Mouse (Mus musculus) embryonic facial prominence, embryonic 12.5 days (tissue): ENCODE results near the gene Vav1. TPM values are rescaled to one million over a fixed set of nuclear protein-coding genes. Genes with fewer than 3 reads are reported as not detected.

ENCODE experiments used
- ATAC-seq: fragments of 200-750 bp; cut with Nextera tagmentation; 2 replicates; pipeline ENCODE4 v1.8.0; 2017; ENCODE audit not compliant: insufficient number of reproducible peaks, insufficient read depth, low FRiP score, low TSS enrichment
- H3K27ac ChIP-seq: fragments of 300-500 bp; sonication (generic); 2 replicates; pipeline ENCODE4 v1.5.1; 2016; ENCODE audit warnings: mild to moderate bottlenecking
- H3K27me3 ChIP-seq: fragments of 300-500 bp; sonication (generic); 2 replicates; pipeline ENCODE4 v1.6.1; 2016; ENCODE audit warnings: mild to moderate bottlenecking, moderate library complexity
- H3K36me3 ChIP-seq: fragments of 300-500 bp; sonication (generic); 2 replicates; pipeline ENCODE4 v1.6.1; 2016; ENCODE audit warnings: mild to moderate bottlenecking
- H3K4me1 ChIP-seq: fragments of 300-500 bp; sonication (generic); 2 replicates; pipeline ENCODE4 v1.6.1; 2016
- H3K4me2 ChIP-seq: fragments of 300-500 bp; sonication (generic); replicated peaks from 2 replicates; pipeline ENCODE4 v1.6.1; 2016; ENCODE audit warnings: mild to moderate bottlenecking, moderate library complexity
- H3K4me3 ChIP-seq: fragments of 300-500 bp; sonication (generic); 2 replicates; pipeline ENCODE4 v1.5.1; 2016; ENCODE audit warnings: mild to moderate bottlenecking
- H3K9ac ChIP-seq: fragments of 300-500 bp; sonication (generic); 2 replicates; pipeline ENCODE4 v1.6.1; 2016; ENCODE audit warnings: mild to moderate bottlenecking, moderate library complexity
- H3K9me3 ChIP-seq: fragments of 300-500 bp; sonication (generic); 2 replicates; pipeline ENCODE4 v1.6.1; 2016; ENCODE audit warnings: mild to moderate bottlenecking, moderate library complexity
- WGBS: fragments of 180-500 bp; shearing (Covaris S2); methylation state at CpG from one replicate; pipeline ENCODE4 v1.1.7; 2016; 5-methylcytosine and 5-hydroxymethylcytosine counted together
- polyA plus RNA-seq: library from polyadenylated mRNA; unstranded; fragments of >200 nt; fragmentation: Nextera tagmentation; extraction: Ambion mirVana; gene quantifications from 2 replicates; pipeline ENCODE4 v1.2.1, GENCODE M21; 2016

Gene Vav1
- polyA plus RNA-seq, 1 experiment from 2014 or later, result 2.1 TPM

DNA sequence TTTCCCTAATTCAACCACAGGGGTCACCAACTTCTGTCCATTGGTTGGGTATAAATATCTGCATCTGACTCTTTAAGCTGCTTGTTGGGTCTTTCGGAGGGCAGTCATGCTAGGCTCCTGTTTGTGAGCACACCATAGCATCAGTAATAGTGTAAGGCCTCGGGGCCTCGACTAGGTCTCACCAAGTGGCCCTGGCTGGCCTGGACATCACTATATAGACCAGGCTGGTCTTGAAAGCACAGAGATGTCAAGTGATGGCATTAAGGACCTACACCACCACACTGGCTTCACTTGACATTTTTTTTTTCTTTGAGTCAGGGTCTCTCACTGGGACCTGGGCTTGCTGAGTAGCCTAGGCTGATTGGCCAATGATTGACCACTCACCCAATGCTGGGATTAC is 20.7 kb upstream of the Vav1 start:
- WGBS, result 95% methylated on average over 3 of the region's 3 CpGs
- no peaks in the 10 kb centered on the region for H3K4me1 ChIP-seq
- no peaks in the 10 kb centered on the region for H3K9me3 ChIP-seq
- H3K36me3 ChIP-seq, result peaks cover 89% of the 10 kb centered on the region
- no peaks in the 10 kb centered on the region for H3K27me3 ChIP-seq
- no peak overlapping the region for H3K4me2 ChIP-seq
- no peak for ATAC-seq
- H3K9ac ChIP-seq, result no peak overlapping the region
- no peak overlapping the region for H3K4me3 ChIP-seq
- no peak overlapping the region for H3K27ac ChIP-seq

DNA sequence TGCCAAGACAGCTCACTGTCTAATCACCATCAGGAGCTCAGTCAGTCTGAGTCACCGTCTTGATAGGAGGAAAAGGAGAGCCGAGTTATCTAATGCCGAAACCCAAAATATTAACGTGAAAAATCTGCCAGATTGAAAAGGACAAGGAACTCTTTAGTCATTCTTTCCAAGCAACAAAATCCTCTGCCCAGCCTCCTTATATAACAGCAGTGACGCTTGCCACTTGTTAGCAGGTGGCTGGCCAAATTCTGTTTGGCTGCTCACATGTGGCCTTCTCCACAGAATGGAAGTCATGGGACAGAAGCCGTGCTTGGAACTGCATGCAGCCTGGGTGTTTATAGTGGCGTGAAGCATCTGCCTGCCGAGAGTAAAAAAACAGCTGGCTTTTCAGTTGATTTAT is 19.2 kb upstream of the Vav1 start:
- Histone ChIP-seq H3K36me3 (peaks cover 80% of the 10 kb centered on the region), H3K9me3 (no peaks in the 10 kb centered on the region), H3K4me1 (no peaks in the 10 kb centered on the region), H3K4me3 (no peak overlapping the region), H3K9ac (no peak overlapping the region), H3K4me2 (no peak overlapping the region), H3K27ac (no peak overlapping the region), H3K27me3 (no peaks in the 10 kb centered on the region)
- no peak for ATAC-seq
- 93% methylated on average over 8 of the region's 8 CpGs for WGBS

DNA sequence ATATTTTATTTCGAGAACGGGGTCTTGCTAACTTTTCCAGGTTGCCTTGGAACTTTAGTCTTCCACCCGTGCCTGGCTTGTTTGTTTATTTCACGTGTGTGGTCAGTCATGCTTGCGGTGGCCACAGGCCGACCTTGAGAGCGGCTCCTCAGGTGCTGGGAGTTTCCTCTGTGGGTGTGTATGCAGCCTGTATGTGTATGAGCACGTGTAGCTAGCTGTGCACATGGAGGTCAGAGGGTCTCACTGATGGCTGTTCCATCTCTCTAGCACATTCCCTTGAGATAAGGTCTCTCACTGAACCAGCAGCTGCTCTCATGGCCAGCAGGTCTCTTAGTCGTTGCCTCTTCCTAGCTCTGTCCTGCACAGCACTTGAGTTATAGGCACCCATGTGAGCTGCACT is 18.5 kb upstream of the Vav1 start:
- Histone ChIP-seq H3K9me3 (no peaks in the 10 kb centered on the region), H3K36me3 (peaks cover 74% of the 10 kb centered on the region), H3K27me3 (no peaks in the 10 kb centered on the region), H3K4me3 (no peak overlapping the region), H3K27ac (no peak overlapping the region), H3K9ac (no peak overlapping the region), H3K4me1 (0 out of 2 replicates have a peak, but pooled peaks cover 4% of the 10 kb centered on the region), H3K4me2 (no peak overlapping the region)
- no peak for ATAC-seq
- WGBS, result 91% methylated on average over 9 of the region's 9 CpGs

DNA sequence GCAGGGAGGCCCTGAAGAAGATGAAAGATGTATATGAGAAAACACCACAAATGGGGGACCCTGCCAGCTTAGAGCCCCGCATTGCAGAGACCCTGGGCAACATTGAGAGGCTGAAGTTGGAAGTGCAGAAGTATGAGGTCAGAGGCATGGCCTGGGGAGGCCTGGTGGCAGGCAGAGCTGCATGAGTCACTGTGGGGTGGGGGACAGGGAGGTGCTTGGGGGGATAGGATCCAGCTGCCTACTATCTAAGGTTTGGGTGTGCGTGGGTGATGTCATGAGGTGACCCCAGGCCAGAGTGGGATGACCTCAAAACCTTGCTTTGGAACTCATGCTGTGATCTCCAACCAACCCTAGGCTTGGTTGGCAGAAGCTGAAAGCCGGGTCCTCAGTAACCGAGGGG is 17.6 kb upstream of the Vav1 start:
- 89% methylated on average over 4 of the region's 4 CpGs for WGBS

DNA sequence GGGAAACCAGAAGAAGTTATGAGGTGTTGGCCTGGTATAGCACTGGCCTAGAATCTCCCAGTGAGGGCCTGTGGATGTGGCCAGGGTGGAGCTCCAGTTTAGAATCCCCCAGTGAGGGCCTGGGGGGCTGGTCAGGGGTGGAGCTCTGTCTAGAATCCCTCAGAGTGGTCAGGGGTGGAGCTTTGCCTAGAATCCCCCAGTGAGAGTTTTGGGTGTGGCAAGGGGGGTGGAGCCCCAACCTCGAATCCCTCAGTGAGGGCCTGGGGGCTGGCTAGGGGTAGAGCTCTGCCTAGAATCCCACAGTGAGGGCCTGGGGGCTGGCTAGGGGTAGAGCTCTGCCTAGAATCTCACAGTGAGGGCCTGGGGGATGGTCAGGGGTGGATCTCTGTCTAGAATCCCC is 17.1 kb upstream of the Vav1 start:
- Histone ChIP-seq H3K4me1 (0 out of 2 replicates have a peak, but pooled peaks cover 4% of the 10 kb centered on the region), H3K4me3 (no peak overlapping the region), H3K36me3 (peaks cover 61% of the 10 kb centered on the region), H3K4me2 (no peak overlapping the region), H3K27me3 (no peaks in the 10 kb centered on the region), H3K9me3 (no peaks in the 10 kb centered on the region), H3K9ac (no peak overlapping the region), H3K27ac (no peak overlapping the region)
- 47% methylated on average over 1 of the region's 1 CpGs for WGBS
- no peak for ATAC-seq

More for the DNA sequence above, 17.6 kb upstream of the Vav1 start:
- Histone ChIP-seq H3K27me3 (no peaks in the 10 kb centered on the region), H3K36me3 (peaks cover 66% of the 10 kb centered on the region), H3K9me3 (no peaks in the 10 kb centered on the region), H3K4me2 (no peak overlapping the region), H3K4me1 (0 out of 2 replicates have a peak, but pooled peaks cover 4% of the 10 kb centered on the region), H3K27ac (no peak overlapping the region), H3K9ac (no peak overlapping the region), H3K4me3 (no peak overlapping the region)
- ATAC-seq, result no peak

DNA sequence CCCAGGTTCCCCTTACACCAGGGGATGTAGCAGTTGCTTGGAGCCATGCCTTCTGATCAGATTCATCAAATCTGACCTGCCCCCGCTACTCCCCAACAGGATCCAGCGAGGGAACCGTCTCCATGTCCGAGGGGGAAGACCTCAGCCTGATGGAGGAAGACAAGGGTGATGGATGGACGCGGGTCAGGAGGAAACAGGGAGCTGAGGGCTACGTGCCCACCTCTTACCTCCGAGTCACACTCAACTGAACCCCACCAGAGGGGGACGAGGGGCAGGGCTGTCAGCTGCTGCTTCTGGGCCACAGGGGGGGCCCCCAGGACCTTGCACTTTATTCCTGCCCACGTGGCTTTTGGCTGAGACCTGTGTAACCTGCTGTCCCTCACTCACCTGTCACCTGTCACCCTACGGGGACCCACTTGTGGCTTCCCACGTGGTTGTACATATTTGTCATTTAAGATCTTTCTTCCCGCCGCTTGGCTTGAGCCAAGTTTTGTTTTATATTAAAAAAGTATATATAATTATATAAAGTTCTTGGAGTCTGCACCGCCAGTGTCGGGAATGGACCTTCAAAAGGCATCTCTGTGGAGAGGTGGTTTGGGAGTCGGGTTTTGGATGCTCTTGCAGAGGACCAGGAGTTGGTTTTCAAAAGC is 15.9 kb upstream of the Vav1 start:
- no peak overlapping the region for H3K27ac ChIP-seq
- WGBS, result 91% methylated on average over 17 of the region's 17 CpGs
- 0 out of 2 replicates have a peak, but pooled peaks cover 4% of the 10 kb centered on the region for H3K4me1 ChIP-seq
- peaks cover 50% of the 10 kb centered on the region for H3K36me3 ChIP-seq
- no peak overlapping the region for H3K4me2 ChIP-seq
- H3K9ac ChIP-seq, result no peak overlapping the region
- no peaks in the 10 kb centered on the region for H3K27me3 ChIP-seq
- no peak for ATAC-seq
- no peak overlapping the region for H3K4me3 ChIP-seq
- no peaks in the 10 kb centered on the region for H3K9me3 ChIP-seq

DNA sequence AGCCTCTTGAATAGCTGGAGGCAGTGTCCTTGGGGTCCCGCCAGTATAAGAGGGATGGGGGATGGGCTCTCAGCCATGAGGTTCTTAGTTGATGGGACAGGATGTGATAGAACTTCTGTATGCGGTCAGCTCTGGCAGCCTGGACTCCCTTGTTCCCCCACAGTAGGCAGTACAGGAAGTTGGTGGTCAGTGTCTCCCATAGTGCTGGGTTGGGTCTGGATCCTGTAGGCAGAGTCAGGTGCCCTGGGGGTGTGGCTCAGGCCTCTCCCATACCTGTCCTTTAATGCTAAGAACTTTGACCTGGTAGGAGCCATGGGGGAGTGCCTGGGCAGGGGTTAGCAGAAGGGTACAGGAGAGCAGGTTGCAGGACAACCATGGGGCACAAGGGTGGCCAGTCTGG is 14.7 kb upstream of the Vav1 start:
- no peak for ATAC-seq
- 80% methylated on average over 2 of the region's 2 CpGs for WGBS

DNA sequence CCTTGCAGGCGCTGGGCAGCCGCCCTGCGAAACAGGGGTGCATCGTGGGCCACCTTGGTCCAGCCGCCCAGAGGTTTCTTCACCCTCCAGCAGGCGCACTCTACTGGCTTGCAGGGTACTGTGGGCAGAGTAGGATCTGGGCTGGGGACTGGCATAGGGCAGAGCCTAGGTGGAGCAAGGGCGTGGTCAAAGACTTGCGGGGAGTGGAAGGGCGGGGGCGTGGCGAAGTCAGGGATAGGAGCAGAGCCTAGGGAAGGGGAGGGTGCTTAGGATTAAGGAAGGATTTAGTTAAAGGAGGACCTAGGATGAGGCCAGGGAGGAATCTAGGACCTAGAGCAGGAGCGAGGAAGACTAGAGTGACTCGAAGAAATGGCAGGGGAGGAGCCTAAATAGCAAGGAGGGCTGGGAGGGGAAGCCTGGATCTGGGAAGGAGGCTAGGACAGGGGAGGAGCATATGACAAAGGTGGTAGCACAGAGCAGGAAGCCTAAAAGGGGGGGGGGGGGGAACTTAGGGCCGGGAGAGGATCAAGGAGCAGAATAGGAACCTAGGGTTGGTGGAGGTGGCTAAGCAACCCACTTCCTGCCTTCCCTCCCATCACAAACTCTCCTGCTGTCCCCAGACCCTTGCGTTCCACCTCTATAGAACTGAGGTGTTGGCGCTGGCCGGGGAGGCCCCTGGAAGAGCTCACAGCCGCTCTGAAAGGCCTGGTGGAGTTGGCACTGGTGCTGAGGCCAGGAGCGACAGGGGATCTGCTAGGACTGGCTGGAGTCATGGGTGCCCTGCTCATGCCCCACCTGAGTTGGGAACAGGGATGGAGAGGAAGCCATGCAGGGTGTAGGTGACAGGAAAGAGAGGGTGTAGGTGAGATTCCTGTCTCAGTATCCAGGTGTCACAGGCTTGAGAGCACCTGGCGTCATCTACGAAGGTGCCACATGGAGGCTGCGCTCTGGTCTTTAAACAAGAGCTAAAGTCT is 13.6 kb upstream of the Vav1 start:
- Histone ChIP-seq H3K4me2 (peak overlapping the region; percentile 25), H3K9me3 (no peaks in the 10 kb centered on the region), H3K27me3 (no peaks in the 10 kb centered on the region), H3K4me1 (0 out of 2 replicates have a peak, but pooled peaks cover 4% of the 10 kb centered on the region), H3K36me3 (peaks cover 32% of the 10 kb centered on the region), H3K9ac (no peak overlapping the region), H3K27ac (no peak overlapping the region), H3K4me3 (no peak overlapping the region)
- ATAC-seq, result peak; percentile 36; the same call in 1 of the 2 replicates
- 26% methylated on average over 21 of the region's 22 CpGs for WGBS

More for the DNA sequence above, 14.7 kb upstream of the Vav1 start:
- H3K4me1 ChIP-seq, result 0 out of 2 replicates have a peak, but pooled peaks cover 4% of the 10 kb centered on the region
- H3K27ac ChIP-seq, result no peak overlapping the region
- no peaks in the 10 kb centered on the region for H3K27me3 ChIP-seq
- H3K9ac ChIP-seq, result no peak overlapping the region
- H3K36me3 ChIP-seq, result peaks cover 42% of the 10 kb centered on the region
- no peaks in the 10 kb centered on the region for H3K9me3 ChIP-seq
- H3K4me2 ChIP-seq, result no peak overlapping the region
- no peak overlapping the region for H3K4me3 ChIP-seq

DNA sequence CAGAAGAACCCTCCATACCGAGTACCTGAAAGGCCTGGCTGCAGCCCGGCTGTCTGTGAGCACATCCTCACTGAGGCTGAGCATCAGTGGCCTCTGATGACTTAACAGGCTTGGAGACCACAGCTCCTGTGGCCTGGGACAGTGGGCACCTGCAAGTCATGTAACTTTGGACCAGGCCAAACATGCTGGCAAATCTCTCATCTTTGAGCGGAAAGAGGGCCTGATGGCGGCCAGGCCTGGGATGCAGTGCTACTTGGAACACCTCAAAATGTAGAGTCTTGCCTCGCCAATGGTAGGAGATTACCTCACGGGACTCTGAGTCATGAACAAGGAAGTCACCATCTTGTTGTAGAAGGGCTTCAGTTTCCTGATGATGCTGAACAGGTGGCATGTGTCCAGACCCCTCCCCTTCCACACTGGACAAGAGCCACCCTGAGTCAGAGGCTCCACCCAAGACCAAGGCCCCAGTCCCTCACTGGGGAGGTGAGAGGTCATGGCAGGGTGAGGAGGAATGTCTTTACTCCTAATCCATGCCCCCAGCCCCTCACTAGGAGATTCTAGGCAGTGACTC is 11.3 kb upstream of the Vav1 start:
- 0 out of 2 replicates have a peak, but pooled peaks cover 4% of the 10 kb centered on the region for H3K4me1 ChIP-seq
- ATAC-seq, result no peak
- peaks cover 3% of the 10 kb centered on the region; the same call in 1 of the 2 replicates for H3K27me3 ChIP-seq
- 85% methylated on average over 6 of the region's 6 CpGs for WGBS
- no peak overlapping the region for H3K4me2 ChIP-seq
- H3K9ac ChIP-seq, result no peak overlapping the region
- H3K36me3 ChIP-seq, result peaks cover 11% of the 10 kb centered on the region
- H3K27ac ChIP-seq, result no peak overlapping the region
- H3K9me3 ChIP-seq, result no peaks in the 10 kb centered on the region
- no peak overlapping the region for H3K4me3 ChIP-seq

DNA sequence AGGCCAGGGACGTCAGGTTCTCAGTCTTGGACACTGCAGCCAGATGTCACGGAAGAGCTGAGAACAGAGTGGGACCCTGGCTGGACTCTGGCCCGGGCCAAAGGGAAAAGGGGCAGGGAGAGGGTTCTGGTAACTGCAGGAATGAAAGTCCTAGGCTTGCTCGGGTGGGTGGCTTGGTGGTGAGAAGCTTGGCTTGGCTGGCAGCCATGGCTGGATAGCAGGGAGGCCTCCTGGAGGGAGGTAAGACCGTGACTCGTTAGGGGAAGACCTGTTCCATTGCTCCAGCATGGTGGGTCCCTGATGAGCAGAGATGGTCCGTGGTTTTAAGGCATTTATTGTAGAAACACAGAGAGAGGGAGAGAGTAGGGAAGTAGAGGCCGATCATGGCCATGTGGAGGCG is 7.6 kb upstream of the Vav1 start:
- Histone ChIP-seq H3K27me3 (peaks cover 28% of the 10 kb centered on the region), H3K9ac (no peak overlapping the region), H3K36me3 (no peaks in the 10 kb centered on the region), H3K4me1 (peaks cover 10% of the 10 kb centered on the region; the same call in 1 of the 2 replicates), H3K4me3 (no peak overlapping the region), H3K27ac (no peak overlapping the region), H3K4me2 (no peak overlapping the region), H3K9me3 (no peaks in the 10 kb centered on the region)
- WGBS, result 65% methylated on average over 9 of the region's 9 CpGs
- no peak for ATAC-seq

DNA sequence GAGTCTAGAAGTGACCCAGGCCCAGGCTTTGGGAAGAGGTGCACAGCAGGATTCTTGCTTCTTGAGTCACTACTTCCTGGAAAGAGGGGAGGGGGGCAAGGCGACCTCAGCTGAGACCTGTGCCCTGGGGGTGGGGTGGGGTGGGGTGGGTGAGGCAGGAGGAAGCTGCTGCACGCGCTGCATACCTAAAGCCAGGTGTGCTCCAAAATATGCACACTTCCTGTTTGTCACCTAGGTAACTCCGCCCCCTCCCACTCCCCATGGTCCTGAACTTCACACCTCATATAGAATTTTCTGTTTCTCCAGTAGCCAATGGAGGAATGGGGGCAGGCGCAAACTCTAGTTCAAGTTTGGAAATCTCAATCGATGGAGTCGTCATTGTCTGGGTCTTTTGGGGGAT is 5.1 kb upstream of the Vav1 start:
- 36% methylated on average over 7 of the region's 7 CpGs for WGBS
- no peaks in the 10 kb centered on the region for H3K9me3 ChIP-seq
- H3K4me2 ChIP-seq, result no peak overlapping the region
- H3K4me1 ChIP-seq, result peaks cover 11% of the 10 kb centered on the region; the same call in 1 of the 2 replicates
- H3K4me3 ChIP-seq, result no peak overlapping the region
- H3K27me3 ChIP-seq, result peaks cover 33% of the 10 kb centered on the region
- H3K36me3 ChIP-seq, result no peaks in the 10 kb centered on the region
- H3K9ac ChIP-seq, result no peak overlapping the region
- no peak for ATAC-seq
- H3K27ac ChIP-seq, result no peak overlapping the region
